Mouse (Mus musculus): ENCODE results near the gene Hmgb1.

DNA sequence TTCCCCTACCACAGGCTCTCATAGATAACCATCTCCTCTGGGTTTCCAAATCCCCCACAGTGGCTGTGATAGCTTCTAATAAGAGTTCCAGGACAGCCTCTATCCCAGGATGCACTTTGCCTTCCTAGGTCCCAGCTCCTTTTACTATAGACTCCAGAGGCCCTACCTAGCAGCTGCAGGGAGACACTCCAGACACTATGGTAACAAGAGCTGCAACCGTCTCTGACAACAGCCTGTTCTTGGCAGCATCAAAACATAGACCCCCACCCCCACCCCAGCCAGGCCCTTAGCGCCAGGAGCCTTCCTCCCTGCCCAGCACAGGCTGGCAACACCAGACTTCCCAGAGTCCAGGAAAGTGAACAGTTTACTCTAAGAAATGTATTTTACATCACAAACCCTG lies 181.2 kb downstream of the Hmgb1 start:
- TF ChIP-seq CTCF (IDR thresholded peaks at IDR 0.05; ENCODE audit: extremely low read depth, insufficient read depth, low read length), result no peak
- TF ChIP-seq POLR2A (IDR thresholded peaks at IDR 0.05; ENCODE audit: extremely low read depth, insufficient read depth, low read length), result no peak
